In the genomic region with DNA sequence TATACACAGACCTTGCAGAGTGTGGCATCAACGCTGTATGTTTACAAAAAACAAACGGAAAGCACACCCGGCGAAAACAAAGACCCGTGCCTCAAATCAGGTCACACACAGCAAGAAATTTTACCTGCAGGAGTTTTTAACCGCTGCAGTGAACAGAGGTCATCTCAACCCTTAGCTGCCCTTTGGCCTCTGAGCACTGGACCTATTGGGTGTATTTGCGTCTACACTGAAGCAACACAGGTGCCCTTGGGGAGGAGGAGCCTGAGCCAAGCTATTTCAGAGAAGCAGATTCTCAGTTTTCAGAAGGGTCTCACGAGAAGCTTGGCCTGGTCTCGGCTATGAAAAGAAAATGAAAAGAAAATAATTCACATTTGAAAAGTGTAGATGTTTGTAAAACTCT, we compare ENCODE assay signal across 10 mouse cellular contexts.
DNase-seq lines count a peak whose midpoint lies in the region; ATAC-seq and TF ChIP-seq lines count a peak whose summit lies in the region.
"Had no signal": no experiment of that assay in that cellular context is flagged by ENCODE, and none has a peak within 500 bp of the region (broad histone marks: within the 10 kb centered on the region; RNA-seq: fewer than 3 reads in every experiment).

No protein-coding gene starts in this region.

- peak overlapping the region; percentile 74; the same call in 1 of the 2 replicates for H3K4me2 ChIP-seq in kidney, postnatal 0 days (ENCODE audit: low read length)
- peak overlapping the region; percentile 54 for H3K4me2 ChIP-seq in forebrain, embryonic 11.5 days (ENCODE audit: low read depth, low read length, severe bottlenecking)
- H3K4me2 ChIP-seq in intestine, postnatal 0 days (replicated peaks; ENCODE audit: low read depth), result 0 out of 2 replicates have a peak overlapping the region, but pooled peaks have one; percentile 3
- peak overlapping the region; percentile 69 for H3K4me2 ChIP-seq in neural tube, embryonic 12.5 days (replicated peaks)

- H3K9me3 ChIP-seq in kidney, postnatal 0 days (replicated peaks; ENCODE audit: low read length), result no peaks in the 10 kb centered on the region
- no peaks in the 10 kb centered on the region for H3K9me3 ChIP-seq in forebrain, embryonic 11.5 days (ENCODE audit: control insufficient read depth, low read length)
- no peaks in the 10 kb centered on the region for H3K9me3 ChIP-seq in intestine, postnatal 0 days (ENCODE audit: control insufficient read depth)
- no peaks in the 10 kb centered on the region for H3K9me3 ChIP-seq in neural tube, embryonic 12.5 days

- no peaks in the 10 kb centered on the region for H3K27me3 ChIP-seq in kidney, postnatal 0 days (ENCODE audit: insufficient read depth, low read length)
- H3K27me3 ChIP-seq in forebrain, embryonic 11.5 days (ENCODE audit: control insufficient read depth, insufficient read depth, low read length), result no peaks in the 10 kb centered on the region
- no peaks in the 10 kb centered on the region for H3K27me3 ChIP-seq in intestine, postnatal 0 days (replicated peaks; ENCODE audit: control insufficient read depth, insufficient read depth, low read length)
- no peaks in the 10 kb centered on the region for H3K27me3 ChIP-seq in neural tube, embryonic 12.5 days (replicated peaks)

- TF ChIP-seq CTCF in kidney, postnatal 0 days (IDR thresholded peaks at IDR 0.05; ENCODE audit: low read depth), result no peak
- TF ChIP-seq CTCF in intestine, postnatal 0 days (IDR thresholded peaks at IDR 0.05; ENCODE audit: low read depth), result no peak

- no peak for DNase-seq in kidney, postnatal 0 days (ENCODE audit: low spot score)
- DNase-seq in kidney, adult 18-20 months, result no peak
- no peak for DNase-seq in forebrain, embryonic 11.5 days (ENCODE audit: low spot score)
- no peak for DNase-seq in adrenal gland, postnatal 10 days
- DNase-seq in testis, postnatal 14 days (ENCODE audit: low spot score), result no peak
- DNase-seq: thymus, postnatal 14 days had no signal

- WGBS in kidney, postnatal 0 days, result 12% methylated on average over 9 of the region's 9 CpGs
- WGBS in forebrain, embryonic 11.5 days, result 4% methylated on average over 9 of the region's 9 CpGs
- WGBS in intestine, postnatal 0 days, result 37% methylated on average over 9 of the region's 9 CpGs
- 8% methylated on average over 9 of the region's 9 CpGs for WGBS in neural tube, embryonic 12.5 days

- ATAC-seq in kidney, postnatal 0 days (replicated peaks; ENCODE audit: low FRiP score, low read depth), result no peak
- ATAC-seq in forebrain, embryonic 11.5 days (replicated peaks; ENCODE audit: low FRiP score), result no peak
- ATAC-seq in intestine, postnatal 0 days, result no peak
- ATAC-seq in neural tube, embryonic 12.5 days (ENCODE audit: low FRiP score, low read depth), result no peak
- ATAC-seq in erythroid progenitor cell, adult 5-6 weeks (replicated peaks; ENCODE audit: low FRiP score, poor library complexity, severe bottlenecking), result no peak

- H3K36me3 ChIP-seq in kidney, postnatal 0 days (ENCODE audit: insufficient read depth, low read length), result no peaks in the 10 kb centered on the region
- H3K36me3 ChIP-seq in forebrain, embryonic 11.5 days (ENCODE audit: control insufficient read depth, insufficient read depth, low read length), result no peaks in the 10 kb centered on the region
- H3K36me3 ChIP-seq in intestine, postnatal 0 days (ENCODE audit: control insufficient read depth, insufficient read depth), result no peaks in the 10 kb centered on the region
- no peaks in the 10 kb centered on the region for H3K36me3 ChIP-seq in neural tube, embryonic 12.5 days
- H3K36me3 ChIP-seq: G1E had no signal

- 0 out of 2 replicates have a peak, but pooled peaks cover 5% of the 10 kb centered on the region for H3K4me1 ChIP-seq in kidney, postnatal 0 days (replicated peaks; ENCODE audit: insufficient read depth, low read length)
- peaks cover 20% of the 10 kb centered on the region for H3K4me1 ChIP-seq in forebrain, embryonic 11.5 days (replicated peaks; ENCODE audit: control insufficient read depth, insufficient read depth, low read length)
- no peaks in the 10 kb centered on the region for H3K4me1 ChIP-seq in intestine, postnatal 0 days (replicated peaks; ENCODE audit: control insufficient read depth, insufficient read depth, low read length)
- H3K4me1 ChIP-seq in neural tube, embryonic 12.5 days, result peaks cover 41% of the 10 kb centered on the region

- H3K27ac ChIP-seq in kidney, postnatal 0 days, result no peak overlapping the region
- peak overlapping the region; percentile 95 for H3K27ac ChIP-seq in forebrain, embryonic 11.5 days (ENCODE audit: low read depth, low read length)
- H3K27ac ChIP-seq in intestine, postnatal 0 days (ENCODE audit: low read depth, low read length), result no peak overlapping the region
- peak overlapping the region; percentile 67 for H3K27ac ChIP-seq in neural tube, embryonic 12.5 days

- no peak overlapping the region for H3K4me3 ChIP-seq in kidney, postnatal 0 days (replicated peaks; ENCODE audit: low read depth, low read length)
- H3K4me3 ChIP-seq in forebrain, embryonic 11.5 days (ENCODE audit: low read depth, low read length), result no peak overlapping the region
- no peak overlapping the region for H3K4me3 ChIP-seq in intestine, postnatal 0 days (ENCODE audit: low read depth, low read length)
- no peak overlapping the region for H3K4me3 ChIP-seq in neural tube, embryonic 12.5 days

- no peak overlapping the region for H3K9ac ChIP-seq in kidney, postnatal 0 days (ENCODE audit: low read depth, low read length)
- H3K9ac ChIP-seq in forebrain, embryonic 11.5 days (ENCODE audit: low read length), result peak overlapping the region; percentile 63
- no peak overlapping the region for H3K9ac ChIP-seq in intestine, postnatal 0 days (ENCODE audit: low read depth, low read length)
- H3K9ac ChIP-seq in neural tube, embryonic 12.5 days, result 0 out of 2 replicates have a peak overlapping the region, but pooled peaks have one; percentile 29

Comparison
In these comparisons a context has a peak if more than half of its experiments do, and no peak if none do; other contexts are left out.
1. H3K27ac ChIP-seq: peak in forebrain, embryonic 11.5 days (single experiment) and neural tube, embryonic 12.5 days (single experiment); none in kidney, postnatal 0 days (single experiment) and intestine, postnatal 0 days (single experiment).
2. H3K4me2 ChIP-seq: peak in every context shown above with its lines; median percentile 74 in kidney, postnatal 0 days; 69 in neural tube, embryonic 12.5 days; 54 in forebrain, embryonic 11.5 days; 3 in intestine, postnatal 0 days.
3. H3K9ac ChIP-seq: peak in forebrain, embryonic 11.5 days (single experiment) and neural tube, embryonic 12.5 days (single experiment); none in kidney, postnatal 0 days (single experiment) and intestine, postnatal 0 days (single experiment).